Comparison of ENCODE assay signal across 8 mouse cellular contexts in the genomic region with DNA sequence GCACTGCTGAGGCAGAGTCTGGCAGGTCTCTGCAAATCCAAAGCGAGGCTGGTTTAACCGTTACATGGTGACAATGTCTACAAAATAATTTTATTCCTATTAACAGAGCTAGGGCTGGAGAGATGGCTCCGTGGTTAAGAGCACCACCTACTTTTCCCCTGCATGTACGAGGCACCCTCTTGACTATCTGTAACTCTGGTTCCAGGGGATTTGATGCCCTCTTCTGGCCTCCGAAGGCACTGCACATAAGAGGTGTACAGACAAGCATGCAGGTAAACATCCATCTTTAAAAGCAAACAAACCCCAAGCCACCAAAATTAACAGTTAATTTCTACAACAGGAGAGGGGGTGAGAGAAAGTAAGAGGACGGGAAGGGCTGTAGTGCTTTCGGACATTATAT. TPM values are rescaled to one million over a fixed set of nuclear protein-coding genes. Genes with fewer than 3 reads are reported as not detected.
DNase-seq lines count a peak whose midpoint lies in the region; ATAC-seq and TF ChIP-seq lines count a peak whose summit lies in the region.

No protein-coding gene starts in this region.

- intact Hi-C loops in heart, postnatal 25 days (cut with DNase I), result loop anchor here (2.0 kb wide), 1 partner anchor 14 kb away; a partner anchor contains a TSS

- no peaks in the 10 kb centered on the region for H3K9me3 ChIP-seq in heart, embryonic 11.5 days (replicated peaks; ENCODE audit: control insufficient read depth, low read length)
- no peaks in the 10 kb centered on the region for H3K9me3 ChIP-seq in midbrain, embryonic 14.5 days (ENCODE audit: control insufficient read depth, low read length)

- TF ChIP-seq POLR2A in embryonic fibroblast, embryonic 13.5 days (IDR thresholded peaks at IDR 0.05; ENCODE audit: low read depth, low read length), result no peak

- H3K4me2 ChIP-seq in heart, embryonic 11.5 days, result peak overlapping the region; percentile 79
- peak overlapping the region; percentile 65 for H3K4me2 ChIP-seq in midbrain, embryonic 14.5 days (ENCODE audit: low read length)

- no peak for TF ChIP-seq CTCF in embryonic fibroblast, embryonic 13.5 days (IDR thresholded peaks at IDR 0.05; ENCODE audit: borderline replicate concordance, insufficient read depth, low read length)

- 77% methylated on average over 7 of the region's 7 CpGs for WGBS in heart, embryonic 11.5 days (ENCODE audit: insufficient replicate concordance)
- 87% methylated on average over 7 of the region's 7 CpGs for WGBS in midbrain, embryonic 14.5 days

- H3K27ac ChIP-seq in heart, embryonic 11.5 days (ENCODE audit: low read depth, low read length), result no peak overlapping the region
- no peak overlapping the region for H3K27ac ChIP-seq in embryonic fibroblast, embryonic 13.5 days (ENCODE audit: insufficient read depth, low read length)
- no peak overlapping the region for H3K27ac ChIP-seq in midbrain, embryonic 14.5 days (replicated peaks; ENCODE audit: low read depth, low read length)

- H3K36me3 ChIP-seq in heart, embryonic 11.5 days (ENCODE audit: control insufficient read depth, insufficient read depth, low read length), result no peaks in the 10 kb centered on the region
- peaks cover 4% of the 10 kb centered on the region for H3K36me3 ChIP-seq in midbrain, embryonic 14.5 days (ENCODE audit: control insufficient read depth, insufficient read depth, low read length)

- H3K4me3 ChIP-seq in heart, embryonic 11.5 days (ENCODE audit: low read depth, low read length), result peak overlapping the region; percentile 73
- peak overlapping the region; percentile 73 for H3K4me3 ChIP-seq in embryonic fibroblast, embryonic 13.5 days (ENCODE audit: insufficient read depth, low read length)
- H3K4me3 ChIP-seq in midbrain, embryonic 14.5 days (replicated peaks; ENCODE audit: low read depth, low read length), result peak overlapping the region; percentile 72

- no peaks in the 10 kb centered on the region for H3K27me3 ChIP-seq in heart, embryonic 11.5 days (ENCODE audit: control insufficient read depth, insufficient read depth, low read length)
- H3K27me3 ChIP-seq in midbrain, embryonic 14.5 days (ENCODE audit: control insufficient read depth, insufficient read depth, low read length), result no peaks in the 10 kb centered on the region

- no peak for DNase-seq in heart, postnatal 25 days (ENCODE audit: low spot score)
- DNase-seq in MEL-GATA-1-ER (ENCODE audit: extremely low read depth, low read depth), result peak; percentile 21
- DNase-seq in kidney, postnatal 4 days, result peak; percentile 61 to 67
- peak; percentile 15 for DNase-seq in midbrain, embryonic 14.5 days
- DNase-seq in thymus, postnatal 36 days, result peak; percentile 49 to 56

- H3K9ac ChIP-seq in heart, embryonic 11.5 days (ENCODE audit: low read depth, low read length), result no peak overlapping the region; the same call in 1 of the 2 replicates
- no peak overlapping the region; the same call in 1 of the 2 replicates for H3K9ac ChIP-seq in midbrain, embryonic 14.5 days (replicated peaks; ENCODE audit: low read length)

- peaks cover 20% of the 10 kb centered on the region for H3K4me1 ChIP-seq in heart, embryonic 11.5 days (ENCODE audit: control insufficient read depth, insufficient read depth, low read length)
- H3K4me1 ChIP-seq in embryonic fibroblast, embryonic 13.5 days (ENCODE audit: control insufficient read depth, insufficient read depth, low read length), result no peaks in the 10 kb centered on the region
- H3K4me1 ChIP-seq in midbrain, embryonic 14.5 days (ENCODE audit: control insufficient read depth, insufficient read depth, low read length), result peaks cover 19% of the 10 kb centered on the region

- no peak for ATAC-seq in heart, embryonic 11.5 days (replicated peaks; ENCODE audit: insufficient number of reproducible peaks, low FRiP score, low TSS enrichment)
- ATAC-seq in midbrain, embryonic 14.5 days (ENCODE audit: low FRiP score, low TSS enrichment), result no peak
- ATAC-seq in erythroid progenitor cell, adult 5-6 weeks (replicated peaks; ENCODE audit: low FRiP score, poor library complexity, severe bottlenecking), result no peak

RNA-seq across cellular contexts. Expression of a gene that starts 1.3 kb away (rescaled TPM):
- not detected in 2 replicates for polyA plus RNA-seq in heart, embryonic 11.5 days (2014; fragmentation: Nextera tagmentation; extraction: Ambion mirVana)
- total RNA-seq in heart, postnatal 25 days (2021), result not detected
- polyA plus RNA-seq in embryonic fibroblast, embryonic 13.5 days (2011; ENCODE audit: insufficient read length, low read depth, missing spikeins), result not detected in 2 replicates
- not detected in 2 replicates for polyA plus RNA-seq in midbrain, embryonic 14.5 days (2014; fragmentation: Nextera tagmentation; extraction: Ambion mirVana)
- not detected in 2 replicates for total RNA-seq in erythroid progenitor cell, adult 5-6 weeks (2015; ENCODE audit: low replicate concordance)
- total RNA-seq in erythroid progenitor cell, adult 5-6 weeks (2017; ENCODE audit: low replicate concordance), result not detected in 2 replicates

RNA-seq across cellular contexts. Expression of a gene that starts 1.3 kb away (rescaled TPM):
- 25.2 and 26.4 TPM in 2 replicates for polyA plus RNA-seq in heart, embryonic 11.5 days (2014; fragmentation: Nextera tagmentation; extraction: Ambion mirVana)
- 10 to 100 TPM; 10.8 to 11.7 TPM for total RNA-seq in heart, postnatal 25 days (2021)
- polyA plus RNA-seq in embryonic fibroblast, embryonic 13.5 days (2011; ENCODE audit: insufficient read length, low read depth, missing spikeins), result 5.4 and 7.0 TPM in 2 replicates
- polyA plus RNA-seq in midbrain, embryonic 14.5 days (2014; fragmentation: Nextera tagmentation; extraction: Ambion mirVana), result 44.9 and 51.8 TPM in 2 replicates
- 10.5 and 17.2 TPM in 2 replicates for total RNA-seq in erythroid progenitor cell, adult 5-6 weeks (2015; ENCODE audit: low replicate concordance)
- total RNA-seq in erythroid progenitor cell, adult 5-6 weeks (2017; ENCODE audit: low replicate concordance), result 7.3 and 15.9 TPM in 2 replicates

RNA-seq across cellular contexts. Expression of a gene that starts 1.5 kb away (rescaled TPM):
- 35.8 and 41.8 TPM in 2 replicates for polyA plus RNA-seq in heart, embryonic 11.5 days (2014; fragmentation: Nextera tagmentation; extraction: Ambion mirVana)
- 10 to 100 TPM; 24.4 to 25.3 TPM for total RNA-seq in heart, postnatal 25 days (2021)
- polyA plus RNA-seq in embryonic fibroblast, embryonic 13.5 days (2011; ENCODE audit: insufficient read length, low read depth, missing spikeins), result 28.8 and 35.5 TPM in 2 replicates
- 32.6 and 47.1 TPM in 2 replicates for polyA plus RNA-seq in midbrain, embryonic 14.5 days (2014; fragmentation: Nextera tagmentation; extraction: Ambion mirVana)
- 15.5 and 16.6 TPM in 2 replicates for total RNA-seq in erythroid progenitor cell, adult 5-6 weeks (2015; ENCODE audit: low replicate concordance)
- 13.8 and 24.4 TPM in 2 replicates for total RNA-seq in erythroid progenitor cell, adult 5-6 weeks (2017; ENCODE audit: low replicate concordance)

RNA-seq across cellular contexts. Expression of a gene that starts 2.2 kb away (rescaled TPM):
- polyA plus RNA-seq in heart, embryonic 11.5 days (2014; fragmentation: Nextera tagmentation; extraction: Ambion mirVana), result 19.3 and 20.5 TPM in 2 replicates
- total RNA-seq in heart, postnatal 25 days (2021), result 1 to 10 TPM; 3.8 to 4.9 TPM
- polyA plus RNA-seq in embryonic fibroblast, embryonic 13.5 days (2011; ENCODE audit: insufficient read length, low read depth, missing spikeins), result 10.3 and 15.9 TPM in 2 replicates
- polyA plus RNA-seq in midbrain, embryonic 14.5 days (2014; fragmentation: Nextera tagmentation; extraction: Ambion mirVana), result 46.7 and 47.3 TPM in 2 replicates
- total RNA-seq in erythroid progenitor cell, adult 5-6 weeks (2015; ENCODE audit: low replicate concordance), result 6.1 and 21.0 TPM in 2 replicates
- 9.1 and 12.9 TPM in 2 replicates for total RNA-seq in erythroid progenitor cell, adult 5-6 weeks (2017; ENCODE audit: low replicate concordance)

RNA-seq across cellular contexts. Expression of a gene that starts 12.7 kb away (rescaled TPM):
- polyA plus RNA-seq in heart, embryonic 11.5 days (2014; fragmentation: Nextera tagmentation; extraction: Ambion mirVana), result 7.4 and 7.9 TPM in 2 replicates
- 1 to 10 TPM; 3.3 to 3.9 TPM for total RNA-seq in heart, postnatal 25 days (2021)
- polyA plus RNA-seq in embryonic fibroblast, embryonic 13.5 days (2011; ENCODE audit: insufficient read length, low read depth, missing spikeins), result 4.8 and 5.0 TPM in 2 replicates
- polyA plus RNA-seq in midbrain, embryonic 14.5 days (2014; fragmentation: Nextera tagmentation; extraction: Ambion mirVana), result 13.0 and 13.2 TPM in 2 replicates
- total RNA-seq in erythroid progenitor cell, adult 5-6 weeks (2015; ENCODE audit: low replicate concordance), result 2.9 and 3.4 TPM in 2 replicates
- 2.2 TPM in 1 of 2 replicates, not detected in the other for total RNA-seq in erythroid progenitor cell, adult 5-6 weeks (2017; ENCODE audit: low replicate concordance)
